Comparison of ENCODE assay signal across 9 mouse cellular contexts in the genomic region with DNA sequence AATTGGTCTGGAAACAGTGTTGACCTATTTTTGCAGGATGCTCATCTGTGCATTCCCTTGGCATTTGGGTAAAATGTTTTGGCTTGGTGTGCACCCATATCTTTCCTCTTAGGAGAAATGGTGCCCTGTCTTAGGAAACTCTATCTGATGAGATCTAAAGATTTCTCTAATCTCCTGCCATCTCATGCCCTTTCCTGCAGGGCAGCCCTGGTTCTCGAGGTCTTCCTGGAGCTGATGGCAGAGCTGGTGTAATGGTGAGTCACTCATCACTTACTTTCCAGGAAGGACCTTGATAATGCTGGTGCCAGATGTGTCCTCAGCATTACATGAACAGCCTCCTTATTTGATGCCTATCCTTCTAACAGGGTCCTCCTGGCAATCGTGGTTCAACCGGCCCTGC.
"Had no signal": no experiment of that assay in that cellular context is flagged by ENCODE, and none has a peak within 500 bp of the region (broad histone marks: within the 10 kb centered on the region; RNA-seq: fewer than 3 reads in every experiment).

No protein-coding gene starts in this region.

- H3K27me3 ChIP-seq: liver, embryonic 13.5 days; midbrain, embryonic 12.5 days; neural tube, embryonic 15.5 days had no signal

- H3K4me3 ChIP-seq: left cerebral cortex, adult 2 months; liver, embryonic 13.5 days; midbrain, embryonic 12.5 days; neural tube, embryonic 15.5 days had no signal

- H3K4me1 ChIP-seq: liver, embryonic 13.5 days; midbrain, embryonic 12.5 days; neural tube, embryonic 15.5 days had no signal

- H3K9me3 ChIP-seq: liver, embryonic 13.5 days; midbrain, embryonic 12.5 days; neural tube, embryonic 15.5 days had no signal

- H3K36me3 ChIP-seq: liver, embryonic 13.5 days; midbrain, embryonic 12.5 days; neural tube, embryonic 15.5 days had no signal

- DNase-seq: kidney, postnatal 14 days; liver; liver, embryonic 13.5 days; liver, postnatal 0 days; thymus, postnatal 4 days had no signal

- H3K9ac ChIP-seq: liver, embryonic 13.5 days; liver, postnatal 0 days; midbrain, embryonic 12.5 days; neural tube, embryonic 15.5 days had no signal

- ATAC-seq: liver, postnatal 0 days had no signal

- H3K4me2 ChIP-seq: liver, embryonic 13.5 days; midbrain, embryonic 12.5 days; neural tube, embryonic 15.5 days had no signal

- H3K27ac ChIP-seq: left cerebral cortex, adult 2 months; liver, embryonic 13.5 days; midbrain, embryonic 12.5 days; neural tube, embryonic 15.5 days; stomach, postnatal 0 days had no signal
